Mouse (Mus musculus) lung, adult 2 months (tissue): ENCODE data around the gene Medag.

Experiments
- CTCF ChIP-seq: fragments of 200-500 bp; IDR thresholded peaks from 2 replicates; pipeline ENCODE4 v1.5.1; 2011; ENCODE audit warnings: mild to moderate bottlenecking, low read length, control low read depth; ENCODE audit not compliant: insufficient read depth
- POLR2A ChIP-seq: fragments of 200-500 bp; IDR thresholded peaks from 2 replicates; pipeline ENCODE4 v1.6.1; 2011; ENCODE audit warnings: low read depth, mild to moderate bottlenecking, control low read depth, low read length, borderline replicate concordance; ENCODE audit errors: extremely low read depth

- TF ChIP-seq POLR2A (no peak), CTCF (no peak)
Observed at GRCm38 (mm10) chr5:149433618-149434017, 22.1 kb downstream of the Medag start.
